Mouse (Mus musculus) adrenal gland, postnatal 25 days (tissue): Measurements from ENCODE around the gene Nufip2. TPM values are rescaled to one million over a fixed set of nuclear protein-coding genes. Genes with fewer than 3 reads are reported as not detected.
"Not testable (repeated sequence)": the region's sequence is repeated elsewhere in the genome, so short reads cannot be mapped to it uniquely, and the experiment has no call there.

ENCODE experiments used
- DNase-seq: peaks from one replicate; pipeline ENCODE4 v3.0.0; 2021; ENCODE audit warnings: mixed read lengths
- total RNA-seq: library from RNA; stranded (reverse); gene quantifications from 2 replicates; pipeline ENCODE4 v1.2.3, GENCODE M21; 2021

Nufip2 gene
- total RNA-seq, 1 experiment from 2014 or later: 92.9 TPM

DNA sequence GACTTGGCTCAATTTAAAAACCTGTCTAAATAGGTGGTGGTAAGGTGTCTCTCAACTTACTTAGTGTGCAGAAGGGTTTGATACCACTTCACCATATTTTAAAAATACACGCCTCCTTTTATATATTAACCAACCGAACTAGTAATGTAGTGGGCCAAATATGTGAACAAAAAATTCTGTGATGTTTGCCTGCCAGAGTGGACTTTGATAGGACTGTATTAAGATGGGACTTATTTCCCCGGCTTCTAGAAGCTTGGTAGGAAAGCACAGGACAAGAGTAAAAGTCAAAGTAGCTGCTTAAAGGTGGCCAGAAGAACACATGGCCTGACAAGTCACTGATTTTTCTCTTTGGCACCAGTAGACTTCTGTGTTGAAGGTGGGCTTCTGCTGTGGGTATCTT is 27.8 kb downstream of the Nufip2 start:
- DNase-seq: no peak

- DNase-seq: no peak
Observed at GRCm38 (mm10) chr11:77719055-77719454, 33.1 kb downstream of the Nufip2 start.

DNA sequence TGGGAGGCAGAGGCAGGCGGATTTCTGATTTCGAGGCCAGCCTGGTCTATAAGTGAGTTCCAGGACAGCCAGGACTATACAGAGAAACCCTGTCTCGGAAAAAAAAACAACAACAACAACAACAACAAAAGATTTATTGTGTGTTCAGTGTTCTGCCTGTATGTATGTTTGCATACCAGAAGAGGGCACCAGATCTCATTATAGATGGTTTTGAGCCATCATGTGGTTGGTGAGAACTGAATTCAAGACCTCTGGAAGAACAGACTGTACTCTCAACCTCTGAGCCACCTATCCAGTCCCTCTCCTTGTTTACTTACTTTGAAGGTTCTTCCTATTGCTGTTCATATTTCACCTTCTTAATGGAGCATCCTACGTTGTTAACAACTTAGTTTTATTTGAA is 35.4 kb downstream of the Nufip2 start:
- DNase-seq: no peak

DNA sequence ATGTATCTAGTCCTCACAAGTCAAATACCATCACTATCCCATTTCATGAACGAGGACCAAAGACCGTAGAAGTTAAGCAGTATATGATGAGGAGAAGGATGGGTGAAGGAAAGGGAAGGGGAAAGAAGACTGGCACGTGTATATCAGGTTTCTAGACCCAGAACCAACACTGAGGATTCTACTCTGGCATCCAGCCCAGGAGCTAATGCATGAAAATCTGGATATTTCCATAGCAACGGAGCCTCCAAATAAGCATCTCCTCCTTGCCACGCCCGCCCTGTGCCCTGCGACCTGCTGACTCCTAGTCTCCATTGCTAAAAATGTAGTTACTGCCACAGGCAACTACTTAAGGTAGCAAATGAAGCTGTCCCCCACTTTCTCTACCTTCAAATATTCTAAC is 38.8 kb downstream of the Nufip2 start:
- no peak for DNase-seq

- no peak for DNase-seq
Observed at GRCm38 (mm10) chr11:77725183-77725582, 39.2 kb downstream of the Nufip2 start, which contains the start of gene Cryba1. Gene Cryba1, minus strand, starts transcription at chr11:77725283.

GRCm38 (mm10) chr11:77728587-77728986 is 42.6 kb downstream of the Nufip2 start:
- DNase-seq: peak; percentile 44

DNA sequence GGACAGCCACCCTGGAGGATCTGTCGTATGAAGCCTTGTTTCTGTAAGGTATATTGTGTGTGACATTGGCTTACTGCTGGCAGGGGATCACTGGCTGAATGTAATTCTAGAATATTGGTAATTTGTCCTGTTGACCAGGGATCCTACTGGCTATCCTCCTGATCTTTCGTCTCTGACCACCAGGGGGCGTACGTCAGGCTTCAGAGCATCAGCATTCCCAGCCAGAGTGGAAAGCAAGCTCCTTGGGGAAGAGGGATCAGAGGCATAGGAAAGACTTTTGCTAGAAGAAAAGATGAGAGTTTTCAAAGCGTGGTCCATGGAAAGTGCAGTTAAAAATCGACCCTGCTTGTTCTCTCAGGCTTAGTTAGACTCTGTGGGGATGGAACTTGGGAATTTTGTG is 51.3 kb downstream of the Nufip2 start:
- DNase-seq: peak; percentile 90

DNA sequence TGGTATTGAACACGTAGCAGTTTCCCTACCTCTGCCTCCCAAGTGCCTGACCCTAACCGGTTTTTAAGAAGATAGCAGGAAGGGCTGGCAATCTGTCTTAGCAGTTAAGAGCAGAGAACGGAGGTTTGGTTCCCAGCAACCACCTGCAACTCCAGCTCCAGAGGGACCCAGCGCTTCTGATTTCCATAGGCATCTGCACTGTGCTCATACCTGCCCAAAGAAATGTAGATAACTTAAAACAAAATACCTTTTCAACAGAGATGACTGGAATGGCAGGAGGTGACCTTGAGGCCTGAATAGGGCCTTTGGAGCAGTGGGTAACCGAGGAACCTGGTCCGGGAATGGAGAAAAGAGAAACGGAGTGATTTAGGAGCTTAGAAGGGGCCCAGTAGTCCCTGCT is 52.6 kb downstream of the Nufip2 start:
- DNase-seq: no peak

DNA sequence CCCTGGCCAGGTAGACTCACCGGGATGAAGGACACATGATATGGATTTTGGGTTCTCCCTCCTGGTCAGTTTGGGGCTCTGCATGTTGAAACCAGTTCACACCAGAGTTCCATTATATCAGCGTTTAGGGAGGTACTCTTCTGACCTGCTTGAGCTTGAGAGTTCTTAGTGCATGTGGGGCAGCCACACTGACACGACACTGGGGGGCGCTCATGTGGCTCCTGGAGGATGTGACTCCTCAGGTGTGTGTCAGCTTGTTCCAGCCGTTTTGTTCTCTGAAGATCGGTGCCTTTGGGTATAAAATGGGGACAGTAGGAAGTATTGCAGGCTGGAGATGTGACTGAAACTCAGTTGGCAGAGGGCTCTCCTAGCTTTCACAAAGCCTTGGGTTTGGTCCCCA is 58.0 kb downstream of the Nufip2 start:
- peak; percentile 62 for DNase-seq

DNA sequence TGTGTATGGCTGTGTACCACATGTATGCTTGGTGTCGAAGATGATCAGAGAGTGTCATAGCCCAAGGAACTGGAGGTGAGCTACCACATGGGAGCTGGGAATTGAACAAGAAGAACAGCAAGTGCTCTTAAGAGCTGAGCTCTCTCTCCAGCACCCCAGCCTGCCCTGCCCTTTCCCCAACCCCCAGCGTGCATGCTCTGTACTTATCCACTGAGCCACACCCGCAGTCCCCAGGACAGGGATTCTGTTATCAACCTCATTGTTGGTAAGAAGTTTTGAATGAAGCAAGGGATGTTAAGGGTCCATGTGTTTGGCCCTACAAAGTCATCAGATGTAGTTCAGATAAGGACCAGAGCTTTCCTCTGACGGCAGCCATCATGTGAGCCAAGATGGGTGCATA is 60.7 kb downstream of the Nufip2 start:
- DNase-seq: no peak

DNA sequence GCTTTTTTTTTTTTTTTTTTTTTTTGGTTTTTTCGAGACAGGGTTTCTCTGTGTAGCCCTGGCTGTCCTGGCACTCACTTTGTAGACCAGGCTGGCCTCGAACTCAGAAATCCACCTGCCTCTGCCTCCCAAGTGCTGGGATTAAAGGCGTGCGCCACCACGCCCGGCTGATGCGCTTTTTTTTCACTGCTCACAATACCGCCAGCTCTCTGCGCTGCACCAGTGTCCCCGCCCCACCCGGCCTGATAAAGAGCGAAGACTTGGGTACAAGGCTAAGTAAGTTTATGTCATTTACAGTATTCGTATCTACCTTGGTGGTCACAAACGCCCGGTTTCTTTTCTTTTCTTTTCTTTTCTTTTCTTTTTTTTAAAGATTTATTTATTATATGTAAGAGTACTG is 61.1 kb downstream of the Nufip2 start:
- not testable (repeated sequence) for DNase-seq

GRCm38 (mm10) chr11:77748996-77749395 is 63.0 kb downstream of the Nufip2 start:
- DNase-seq: no peak

- no peak for DNase-seq
Observed at GRCm38 (mm10) chr11:77752525-77752924, 66.6 kb downstream of the Nufip2 start.

DNA sequence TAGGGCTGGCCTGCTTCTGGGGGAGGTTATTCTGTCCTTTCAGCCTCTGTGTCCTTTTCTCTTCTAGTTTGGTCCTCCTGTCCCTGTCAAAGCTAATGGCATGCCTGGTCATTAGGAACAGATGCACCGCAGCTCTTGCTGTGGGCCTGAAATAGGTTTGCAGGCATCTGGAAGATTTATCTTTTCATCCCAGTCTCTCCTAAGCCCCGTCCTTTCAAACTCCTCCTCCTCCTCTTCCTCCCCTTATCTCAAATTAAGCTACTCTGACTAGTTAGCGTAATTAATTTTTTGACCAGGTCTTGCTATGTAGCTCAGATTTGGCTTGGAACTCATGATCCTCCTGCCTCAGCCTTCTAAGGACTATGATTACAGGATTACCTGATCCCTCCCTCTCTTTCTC is 67.5 kb downstream of the Nufip2 start:
- no peak for DNase-seq

DNA sequence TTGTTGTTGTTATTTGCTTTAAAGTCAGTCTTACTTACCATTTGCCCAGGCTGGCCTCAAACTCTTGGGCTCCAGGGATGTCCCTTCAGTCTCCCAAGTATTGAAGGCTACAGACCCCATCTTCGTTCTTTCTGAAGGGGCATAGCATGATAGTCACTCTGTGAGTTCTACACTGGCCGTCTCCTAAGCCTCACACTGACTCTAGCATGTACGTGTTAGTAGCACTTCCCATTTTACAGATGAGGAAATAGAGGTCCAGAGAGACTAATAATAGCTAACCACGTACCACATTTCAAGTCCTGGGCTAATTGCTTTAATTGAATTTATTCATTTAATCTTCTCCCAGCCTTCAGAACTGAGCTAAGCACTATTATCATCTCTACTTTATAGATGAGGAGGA is 74.1 kb downstream of the Nufip2 start:
- no peak for DNase-seq

- peak; percentile 95 for DNase-seq
Observed at GRCm38 (mm10) chr11:77762783-77763672, 77.1 kb downstream of the Nufip2 start, which contains the start of gene Myo18a. Gene Myo18a, plus strand, starts transcription at chr11:77763246.

DNA sequence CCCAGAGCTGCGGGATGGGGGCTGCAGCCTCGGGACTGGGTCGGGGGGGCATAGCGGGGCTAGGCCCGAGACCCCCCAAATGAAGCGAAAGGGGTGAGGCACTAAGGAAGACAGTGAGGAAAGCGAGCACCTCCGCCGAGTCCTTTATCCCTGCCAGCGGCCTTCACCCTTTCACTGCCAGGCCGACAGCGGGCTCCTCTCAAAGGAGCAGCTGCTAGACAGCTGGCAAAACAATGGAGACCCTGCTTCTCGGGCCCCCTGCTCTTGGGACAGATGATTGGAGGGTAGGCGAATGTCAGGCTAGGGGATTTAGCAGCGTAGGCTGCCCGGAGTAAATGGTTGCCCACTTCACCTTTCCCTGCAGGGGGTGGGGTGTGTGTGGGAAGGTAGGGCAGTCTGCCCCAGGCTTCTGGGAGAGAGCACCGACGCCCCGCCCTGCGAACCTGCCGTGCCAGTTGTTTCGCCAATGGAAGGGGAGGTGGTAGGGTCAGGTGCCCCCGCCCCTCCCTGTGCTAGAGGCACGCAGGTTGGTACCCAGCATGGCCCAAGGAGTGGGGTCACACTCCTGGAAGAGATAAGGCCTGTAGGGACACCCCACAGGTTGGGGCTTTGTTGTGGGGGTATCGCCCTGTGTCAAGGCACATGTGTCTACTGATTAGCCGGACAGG is 77.9 kb downstream of the Nufip2 start:
- DNase-seq: peak; percentile 43

GRCm38 (mm10) chr11:77764694-77765458 is 78.9 kb downstream of the Nufip2 start:
- DNase-seq: peak; percentile 27

GRCm38 (mm10) chr11:77765459-77765777 is 79.5 kb downstream of the Nufip2 start:
- no peak for DNase-seq

GRCm38 (mm10) chr11:77766351-77767001 is 80.5 kb downstream of the Nufip2 start:
- peak; percentile 61 for DNase-seq

GRCm38 (mm10) chr11:77769496-77769895 is 83.5 kb downstream of the Nufip2 start:
- no peak for DNase-seq

DNA sequence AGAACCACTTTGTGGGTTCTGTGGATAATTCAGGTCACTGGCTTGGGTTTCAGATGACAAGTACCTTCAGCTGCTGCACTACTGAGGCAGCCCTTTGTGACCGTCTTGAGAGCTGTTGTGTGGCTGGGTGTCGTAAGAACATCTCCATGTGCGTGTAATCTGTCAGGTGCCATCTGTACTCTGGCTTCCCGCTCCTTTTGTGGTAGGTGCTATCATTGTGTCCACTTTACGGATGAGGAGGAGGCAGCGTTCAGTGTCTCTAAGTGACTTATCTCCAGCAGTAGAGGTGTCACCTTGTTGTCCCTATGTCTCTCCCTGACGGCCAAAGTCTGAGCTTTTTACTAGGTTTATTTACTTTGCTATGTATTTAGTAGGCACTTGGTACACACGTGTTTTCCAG is 84.4 kb downstream of the Nufip2 start:
- no peak for DNase-seq
